Mouse (Mus musculus): ENCODE measurements at regions not wholly inside any gene's neighbourhood (a gene's known extent, or its start where the extent isn't known, plus 50 kb on each side); places are given as distances from the start of the nearest gene placed in this dataset.

- 65% methylated on average over 10 of the region's 10 CpGs for WGBS
- Histone ChIP-seq H3K27ac (ENCODE audit: insufficient read depth, low read depth, low read length) (peak overlapping the region; percentile 83), H3K27me3 (ENCODE audit: control insufficient read depth, insufficient read depth, low read length) (no peaks in the 10 kb centered on the region), H3K4me3 (ENCODE audit: low read depth, low read length) (no peak overlapping the region), H3K4me1 (ENCODE audit: control insufficient read depth, insufficient read depth, insufficient read length, low read length) (peaks cover 50% of the 10 kb centered on the region), H3K36me3 (ENCODE audit: control insufficient read depth, insufficient read depth, low read length) (no peaks in the 10 kb centered on the region)
- TF ChIP-seq POLR2A (IDR thresholded peaks at IDR 0.05; ENCODE audit: low read depth, low read length) (no peak), CTCF (IDR thresholded peaks at IDR 0.05; ENCODE audit: extremely low read depth, insufficient read length, insufficient replicate concordance, low read depth, low read length) (no peak)
Observed at GRCm38 (mm10) chr8:126852663-126853390, 92.8 kb downstream of the Tomm20 start.

- TF ChIP-seq CTCF (IDR thresholded peaks at IDR 0.05; ENCODE audit: extremely low read depth, insufficient read length, insufficient replicate concordance, low read depth, low read length) (no peak), POLR2A (IDR thresholded peaks at IDR 0.05; ENCODE audit: low read depth, low read length) (no peak)
- WGBS, result 56% methylated on average over 5 of the region's 5 CpGs
- Histone ChIP-seq H3K27ac (ENCODE audit: insufficient read depth, low read depth, low read length) (peak overlapping the region; percentile 83), H3K36me3 (ENCODE audit: control insufficient read depth, insufficient read depth, low read length) (no peaks in the 10 kb centered on the region), H3K27me3 (ENCODE audit: control insufficient read depth, insufficient read depth, low read length) (no peaks in the 10 kb centered on the region), H3K4me1 (ENCODE audit: control insufficient read depth, insufficient read depth, insufficient read length, low read length) (peaks cover 51% of the 10 kb centered on the region), H3K4me3 (ENCODE audit: low read depth, low read length) (no peak overlapping the region)
Observed at GRCm38 (mm10) chr8:126852184-126852583, 93.5 kb downstream of the Tomm20 start.

- Histone ChIP-seq H3K36me3 (ENCODE audit: control insufficient read depth, insufficient read depth, low read length) (no peaks in the 10 kb centered on the region), H3K4me1 (ENCODE audit: control insufficient read depth, insufficient read depth, insufficient read length, low read length) (peaks cover 54% of the 10 kb centered on the region), H3K4me3 (ENCODE audit: low read depth, low read length) (no peak overlapping the region), H3K27ac (ENCODE audit: insufficient read depth, low read depth, low read length) (peak overlapping the region; percentile 83), H3K27me3 (ENCODE audit: control insufficient read depth, insufficient read depth, low read length) (no peaks in the 10 kb centered on the region)
- 62% methylated on average over 3 of the region's 3 CpGs for WGBS
- TF ChIP-seq CTCF (IDR thresholded peaks at IDR 0.05; ENCODE audit: extremely low read depth, insufficient read length, insufficient replicate concordance, low read depth, low read length) (no peak), POLR2A (IDR thresholded peaks at IDR 0.05; ENCODE audit: low read depth, low read length) (no peak)
Observed at GRCm38 (mm10) chr8:126851780-126852179, 93.9 kb downstream of the Tomm20 start.

- peak overlapping the region; percentile 94 for H3K27ac ChIP-seq (ENCODE audit: insufficient read depth, low read depth, low read length)
- no peak overlapping the region for H3K4me3 ChIP-seq (ENCODE audit: low read depth, low read length)
- H3K36me3 ChIP-seq (ENCODE audit: control insufficient read depth, insufficient read depth, low read length), result no peaks in the 10 kb centered on the region
- no peaks in the 10 kb centered on the region for H3K27me3 ChIP-seq (ENCODE audit: control insufficient read depth, insufficient read depth, low read length)
- H3K4me1 ChIP-seq (ENCODE audit: control insufficient read depth, insufficient read depth, insufficient read length, low read length), result peaks cover 56% of the 10 kb centered on the region
- WGBS, result 55% methylated on average over 1 of the region's 1 CpGs
- TF ChIP-seq POLR2A (IDR thresholded peaks at IDR 0.05; ENCODE audit: low read depth, low read length) (no peak), CTCF (IDR thresholded peaks at IDR 0.05; ENCODE audit: extremely low read depth, insufficient read length, insufficient replicate concordance, low read depth, low read length) (no peak)
Observed at GRCm38 (mm10) chr8:126850189-126850535, 95.5 kb downstream of the Tomm20 start.

GRCm38 (mm10) chr8:126849411-126850188, 96.0 kb downstream of the Tomm20 start:
- Histone ChIP-seq H3K4me1 (ENCODE audit: control insufficient read depth, insufficient read depth, insufficient read length, low read length) (peaks cover 61% of the 10 kb centered on the region), H3K27ac (ENCODE audit: insufficient read depth, low read depth, low read length) (peak overlapping the region; percentile 94), H3K27me3 (ENCODE audit: control insufficient read depth, insufficient read depth, low read length) (no peaks in the 10 kb centered on the region), H3K4me3 (ENCODE audit: low read depth, low read length) (no peak overlapping the region), H3K36me3 (ENCODE audit: control insufficient read depth, insufficient read depth, low read length) (no peaks in the 10 kb centered on the region)
- WGBS, result 21% methylated on average over 9 of the region's 9 CpGs
- TF ChIP-seq CTCF (IDR thresholded peaks at IDR 0.05; ENCODE audit: extremely low read depth, insufficient read length, insufficient replicate concordance, low read depth, low read length) (no peak), POLR2A (IDR thresholded peaks at IDR 0.05; ENCODE audit: low read depth, low read length) (no peak)

GRCm38 (mm10) chr8:126848369-126849105, 97.1 kb downstream of the Tomm20 start:
- Histone ChIP-seq H3K27me3 (ENCODE audit: control insufficient read depth, insufficient read depth, low read length) (no peaks in the 10 kb centered on the region), H3K27ac (ENCODE audit: insufficient read depth, low read depth, low read length) (peak overlapping the region; percentile 94), H3K4me3 (ENCODE audit: low read depth, low read length) (0 out of 2 replicates have a peak overlapping the region, but pooled peaks have one; percentile 5), H3K36me3 (ENCODE audit: control insufficient read depth, insufficient read depth, low read length) (no peaks in the 10 kb centered on the region), H3K4me1 (ENCODE audit: control insufficient read depth, insufficient read depth, insufficient read length, low read length) (peaks cover 65% of the 10 kb centered on the region)
- WGBS, result 52% methylated on average over 13 of the region's 13 CpGs
- TF ChIP-seq CTCF (IDR thresholded peaks at IDR 0.05; ENCODE audit: extremely low read depth, insufficient read length, insufficient replicate concordance, low read depth, low read length) (no peak), POLR2A (IDR thresholded peaks at IDR 0.05; ENCODE audit: low read depth, low read length) (no peak)

Measured in small intestine, adult 2 months (tissue).